Mouse (Mus musculus) limb, embryonic 10.5 days (tissue): ENCODE results near the gene Cttnbp2. TPM values are rescaled to one million over a fixed set of nuclear protein-coding genes. Genes with fewer than 3 reads are reported as not detected.
"Not testable (repeated sequence)": the region's sequence is repeated elsewhere in the genome, so short reads cannot be mapped to it uniquely, and the experiment has no call there.

Experiments used
- DNase-seq: peaks from one replicate; pipeline ENCODE4 v3.0.0-alpha.2; 2017; ENCODE audit warnings: low spot score
- H3K27ac ChIP-seq: fragments of 300-500 bp; sonication (generic); 2 replicates; pipeline ENCODE4 v1.5.1; 2016; ENCODE audit warnings: mild to moderate bottlenecking
- H3K27me3 ChIP-seq: fragments of 300-500 bp; sonication (generic); 2 replicates; pipeline ENCODE4 v1.6.1; 2016; ENCODE audit warnings: low read depth, mild to moderate bottlenecking; ENCODE audit not compliant: poor library complexity, severe bottlenecking
- H3K36me3 ChIP-seq: fragments of 300-500 bp; sonication (generic); 2 replicates; pipeline ENCODE4 v1.6.1; 2016; ENCODE audit warnings: mild to moderate bottlenecking, moderate library complexity
- H3K4me1 ChIP-seq: fragments of 300-500 bp; sonication (generic); 2 replicates; pipeline ENCODE4 v1.6.1; 2016
- H3K4me3 ChIP-seq: fragments of 300-500 bp; sonication (generic); 2 replicates; pipeline ENCODE4 v1.5.1; 2016; ENCODE audit warnings: mild to moderate bottlenecking, moderate library complexity
- H3K9me3 ChIP-seq: fragments of 300-500 bp; sonication (generic); replicated peaks from 2 replicates; pipeline ENCODE4 v1.6.1; 2016; ENCODE audit warnings: mild to moderate bottlenecking
- WGBS: fragments of 180-500 bp; shearing (Covaris S2); methylation state at CpG from one replicate; pipeline ENCODE4 v1.1.7; 2016; 5-methylcytosine and 5-hydroxymethylcytosine counted together
- polyA plus RNA-seq: library from polyadenylated mRNA; unstranded; fragments of >200 nt; fragmentation: Nextera tagmentation; extraction: Ambion mirVana; gene quantifications from 2 replicates; pipeline ENCODE4 v1.2.1, GENCODE M21; 2016

Gene Cttnbp2
- polyA plus RNA-seq, 1 experiment from 2014 or later = 20.2 TPM

- DNase-seq, H3K27me3 ChIP-seq, H3K9me3 ChIP-seq, H3K27ac ChIP-seq, H3K4me1 ChIP-seq, H3K4me3 ChIP-seq: not testable (repeated sequence)
- peaks cover 14% of the 10 kb centered on the region for H3K36me3 ChIP-seq
- 86% methylated on average over 2 of the region's 2 CpGs for WGBS
Measured at GRCm38 (mm10) chr6:18377755-18378154, 136.9 kb downstream of the Cttnbp2 start.

GRCm38 (mm10) chr6:18374744-18375143, 139.9 kb downstream of the Cttnbp2 start:
- 79% methylated on average over 4 of the region's 4 CpGs for WGBS
- no peak for DNase-seq
- no peak overlapping the region for H3K4me3 ChIP-seq
- no peaks in the 10 kb centered on the region for H3K27me3 ChIP-seq
- H3K27ac ChIP-seq = no peak overlapping the region
- no peaks in the 10 kb centered on the region for H3K9me3 ChIP-seq
- no peaks in the 10 kb centered on the region; the same call in 1 of the 2 replicates for H3K36me3 ChIP-seq
- H3K4me1 ChIP-seq = peaks cover 7% of the 10 kb centered on the region

GRCm38 (mm10) chr6:18373652-18374051, 141.0 kb downstream of the Cttnbp2 start:
- WGBS = 80% methylated on average over 1 of the region's 1 CpGs

GRCm38 (mm10) chr6:18372447-18373228, 142.0 kb downstream of the Cttnbp2 start:
- WGBS = 41% methylated on average over 7 of the region's 7 CpGs
- peak; percentile 67 for DNase-seq
- no peaks in the 10 kb centered on the region; the same call in 1 of the 2 replicates for H3K36me3 ChIP-seq
- no peak overlapping the region for H3K27ac ChIP-seq
- no peaks in the 10 kb centered on the region for H3K27me3 ChIP-seq
- no peaks in the 10 kb centered on the region for H3K9me3 ChIP-seq
- H3K4me3 ChIP-seq = no peak overlapping the region
- H3K4me1 ChIP-seq = peaks cover 7% of the 10 kb centered on the region

More at GRCm38 (mm10) chr6:18373652-18374051, 141.0 kb downstream of the Cttnbp2 start:
- Histone ChIP-seq H3K4me1 (peaks cover 7% of the 10 kb centered on the region), H3K27ac (no peak overlapping the region), H3K9me3 (no peaks in the 10 kb centered on the region), H3K36me3 (no peaks in the 10 kb centered on the region; the same call in 1 of the 2 replicates), H3K27me3 (no peaks in the 10 kb centered on the region), H3K4me3 (no peak overlapping the region)
- no peak for DNase-seq

- WGBS = 90% methylated on average over 4 of the region's 4 CpGs
- Histone ChIP-seq H3K4me1 (peaks cover 7% of the 10 kb centered on the region), H3K36me3 (no peaks in the 10 kb centered on the region), H3K27me3 (no peaks in the 10 kb centered on the region), H3K27ac (no peak overlapping the region), H3K9me3 (no peaks in the 10 kb centered on the region), H3K4me3 (no peak overlapping the region)
- no peak for DNase-seq
Measured at GRCm38 (mm10) chr6:18369723-18370122, 144.9 kb downstream of the Cttnbp2 start.

- H3K4me1 ChIP-seq = peaks cover 7% of the 10 kb centered on the region
- no peak overlapping the region for H3K4me3 ChIP-seq
- H3K27ac ChIP-seq = no peak overlapping the region
- WGBS = 71% methylated on average over 3 of the region's 3 CpGs
- H3K36me3 ChIP-seq = no peaks in the 10 kb centered on the region
- H3K27me3 ChIP-seq = no peaks in the 10 kb centered on the region
- H3K9me3 ChIP-seq = no peaks in the 10 kb centered on the region
- no peak for DNase-seq
Measured at GRCm38 (mm10) chr6:18369054-18369453, 145.6 kb downstream of the Cttnbp2 start.

- H3K4me3 ChIP-seq = no peak overlapping the region
- H3K4me1 ChIP-seq = no peaks in the 10 kb centered on the region
- no peaks in the 10 kb centered on the region for H3K36me3 ChIP-seq
- H3K9me3 ChIP-seq = no peaks in the 10 kb centered on the region
- no peak overlapping the region for H3K27ac ChIP-seq
- no peaks in the 10 kb centered on the region for H3K27me3 ChIP-seq
- DNase-seq = no peak
- 88% methylated on average over 5 of the region's 5 CpGs for WGBS
Measured at GRCm38 (mm10) chr6:18362232-18362631, 152.4 kb downstream of the Cttnbp2 start.

GRCm38 (mm10) chr6:18360955-18361354, 153.7 kb downstream of the Cttnbp2 start:
- no peak overlapping the region for H3K27ac ChIP-seq
- no peak overlapping the region for H3K4me3 ChIP-seq
- H3K36me3 ChIP-seq = no peaks in the 10 kb centered on the region
- H3K27me3 ChIP-seq = no peaks in the 10 kb centered on the region
- no peaks in the 10 kb centered on the region for H3K4me1 ChIP-seq
- DNase-seq = no peak
- H3K9me3 ChIP-seq = no peaks in the 10 kb centered on the region

- no peak overlapping the region for H3K4me3 ChIP-seq
- no peaks in the 10 kb centered on the region for H3K9me3 ChIP-seq
- no peaks in the 10 kb centered on the region for H3K36me3 ChIP-seq
- no peaks in the 10 kb centered on the region for H3K27me3 ChIP-seq
- WGBS = 88% methylated on average over 1 of the region's 1 CpGs
- DNase-seq = no peak
- no peaks in the 10 kb centered on the region for H3K4me1 ChIP-seq
- no peak overlapping the region for H3K27ac ChIP-seq
Measured at GRCm38 (mm10) chr6:18360154-18360553, 154.5 kb downstream of the Cttnbp2 start.

GRCm38 (mm10) chr6:18349153-18349858, 165.3 kb downstream of the Cttnbp2 start:
- no peak for DNase-seq
- WGBS = 78% methylated on average over 3 of the region's 3 CpGs
- no peaks in the 10 kb centered on the region for H3K9me3 ChIP-seq
- no peaks in the 10 kb centered on the region for H3K36me3 ChIP-seq
- H3K4me3 ChIP-seq = no peak overlapping the region
- H3K27ac ChIP-seq = no peak overlapping the region
- no peaks in the 10 kb centered on the region for H3K27me3 ChIP-seq
- no peaks in the 10 kb centered on the region for H3K4me1 ChIP-seq

- DNase-seq = no peak
- Histone ChIP-seq H3K4me1 (no peaks in the 10 kb centered on the region), H3K4me3 (no peak overlapping the region), H3K27me3 (no peaks in the 10 kb centered on the region), H3K9me3 (no peaks in the 10 kb centered on the region), H3K36me3 (no peaks in the 10 kb centered on the region), H3K27ac (no peak overlapping the region)
- WGBS = 86% methylated on average over 2 of the region's 2 CpGs
Measured at GRCm38 (mm10) chr6:18344272-18344671, 170.4 kb downstream of the Cttnbp2 start.

GRCm38 (mm10) chr6:18338307-18338706, 176.3 kb downstream of the Cttnbp2 start:
- H3K36me3 ChIP-seq = no peaks in the 10 kb centered on the region
- H3K4me1 ChIP-seq = no peaks in the 10 kb centered on the region

GRCm38 (mm10) chr6:18335393-18335792, 179.2 kb downstream of the Cttnbp2 start:
- WGBS = 89% methylated on average over 3 of the region's 3 CpGs
- Histone ChIP-seq H3K4me1 (no peaks in the 10 kb centered on the region), H3K4me3 (no peak overlapping the region), H3K36me3 (no peaks in the 10 kb centered on the region), H3K27ac (no peak overlapping the region), H3K9me3 (no peaks in the 10 kb centered on the region), H3K27me3 (no peaks in the 10 kb centered on the region)
- no peak for DNase-seq

More at GRCm38 (mm10) chr6:18338307-18338706, 176.3 kb downstream of the Cttnbp2 start:
- H3K27me3 ChIP-seq = no peaks in the 10 kb centered on the region
- DNase-seq = no peak
- no peak overlapping the region for H3K4me3 ChIP-seq
- H3K9me3 ChIP-seq = no peaks in the 10 kb centered on the region
- H3K27ac ChIP-seq = no peak overlapping the region
